Mouse (Mus musculus) urinary bladder, postnatal 10 days (tissue): Measurements from ENCODE around the gene Ribc1.

Experiments used
- DNase-seq: peaks from one replicate; pipeline ENCODE4 v3.0.0; 2022; ENCODE audit warnings: low spot score

Ribc1 gene

GRCm38 (mm10) chrX:152016151-152017145 lies at the start of gene Ribc1, which contains the start of gene Smc1a:
Gene Ribc1 (minus strand): TSS chrX:152016295.
Gene Smc1a (plus strand): TSS chrX:152016428.
- peak; percentile 41 for DNase-seq

- no peak for DNase-seq
These were observed 49.6 kb upstream of the Ribc1 start for GRCm38 (mm10) chrX:152065674-152066073.

- DNase-seq = no peak
These were observed 38.0 kb upstream of the Ribc1 start for GRCm38 (mm10) chrX:152054094-152054493.

- no peak for DNase-seq
These were observed 36.5 kb upstream of the Ribc1 start for GRCm38 (mm10) chrX:152052546-152052945.

- DNase-seq = no peak
These were observed 31.1 kb upstream of the Ribc1 start for GRCm38 (mm10) chrX:152047230-152047629.

GRCm38 (mm10) chrX:152039865-152040264 lies 23.8 kb upstream of the Ribc1 start:
- DNase-seq = no peak

- DNase-seq = no peak
These were observed 3.2 kb upstream of the Ribc1 start for GRCm38 (mm10) chrX:152019294-152019693.

GRCm38 (mm10) chrX:152017186-152017585 lies 1.1 kb upstream of the Ribc1 start:
- DNase-seq = no peak

- no peak for DNase-seq
These were observed 344 bp downstream of the Ribc1 start for GRCm38 (mm10) chrX:152015752-152016150.

GRCm38 (mm10) chrX:152007863-152008262 lies 8.2 kb downstream of the Ribc1 start:
- no peak for DNase-seq

GRCm38 (mm10) chrX:152002865-152003264 lies 13.2 kb downstream of the Ribc1 start:
- DNase-seq = no peak

- DNase-seq = peak; percentile 33
These were observed 14.1 kb downstream of the Ribc1 start, which contains the start of gene Hsd17b10 for GRCm38 (mm10) chrX:152001737-152002710. Gene Hsd17b10 (plus strand): TSS chrX:152001845.

- no peak for DNase-seq
These were observed 14.9 kb downstream of the Ribc1 start for GRCm38 (mm10) chrX:152001182-152001684.

- DNase-seq = no peak
These were observed 16.9 kb downstream of the Ribc1 start for GRCm38 (mm10) chrX:151999006-151999710.
